Mouse (Mus musculus) lung, postnatal 4 days (tissue): ENCODE measurements at regions not wholly inside any gene's neighbourhood (a gene's known extent, or its start where the extent isn't known, plus 50 kb on each side); places are given as distances from the start of the nearest gene placed in this dataset.

ENCODE experiments used
- DNase-seq, 2 experiments: peaks; one replicate each; pipeline ENCODE4 v3.0.0; 2021

DNA sequence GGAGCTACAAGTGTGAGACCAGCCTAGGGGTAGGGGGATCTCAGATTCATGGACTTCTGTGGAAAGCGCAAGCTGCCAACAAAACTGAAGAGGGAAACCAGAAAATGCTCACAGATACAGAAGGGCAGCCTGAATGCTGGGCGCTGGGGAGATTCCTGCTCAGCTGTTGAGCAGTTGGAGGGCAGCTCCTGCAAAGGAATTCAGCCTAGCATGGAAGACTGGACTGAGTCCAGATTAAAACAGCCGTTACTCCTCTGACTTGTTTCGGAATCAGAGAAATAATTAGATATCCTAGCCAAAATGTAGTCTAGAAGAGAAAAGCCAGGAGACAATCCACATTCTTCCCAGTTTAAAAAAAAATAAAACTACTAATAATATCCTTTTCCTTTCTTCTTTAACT is 83.7 kb downstream of the Asb9 start:
- peak; percentile 4 to 22 for DNase-seq
